Mouse (Mus musculus) forebrain, embryonic 13.5 days (tissue): ENCODE measurements around the gene Pard3b. TPM values are rescaled to one million over a fixed set of nuclear protein-coding genes. Genes with fewer than 3 reads are reported as not detected.
A peak's percentile ranks its signal among the peaks of the same experiment; 100 is the strongest.

Experiments used
- ATAC-seq: fragments of 200-750 bp; cut with Nextera tagmentation; 2 replicates; pipeline ENCODE4 v1.8.0; 2017
- H3K27ac ChIP-seq: fragments of 300-500 bp; sonication (generic); 2 replicates; pipeline ENCODE4 v1.5.1; 2015; ENCODE audit warnings: inconsistent platforms, mild to moderate bottlenecking, moderate library complexity
- H3K27me3 ChIP-seq: fragments of 300-500 bp; sonication (generic); 2 replicates; pipeline ENCODE4 v1.6.1; 2015; ENCODE audit warnings: mild to moderate bottlenecking, inconsistent platforms
- H3K36me3 ChIP-seq: fragments of 300-500 bp; sonication (generic); 2 replicates; pipeline ENCODE4 v1.6.1; 2015; ENCODE audit warnings: mild to moderate bottlenecking, inconsistent platforms; ENCODE audit not compliant: poor library complexity, severe bottlenecking
- H3K4me1 ChIP-seq: fragments of 300-500 bp; sonication (generic); 2 replicates; pipeline ENCODE4 v1.6.1; 2015; ENCODE audit warnings: inconsistent platforms
- H3K4me2 ChIP-seq: fragments of 300-500 bp; sonication (generic); 2 replicates; pipeline ENCODE4 v1.6.1; 2015; ENCODE audit warnings: inconsistent platforms, mild to moderate bottlenecking, moderate library complexity
- H3K4me3 ChIP-seq: fragments of 300-500 bp; sonication (generic); 2 replicates; pipeline ENCODE4 v1.5.1; 2015; ENCODE audit warnings: mild to moderate bottlenecking, inconsistent platforms
- H3K9ac ChIP-seq: fragments of 300-500 bp; sonication (generic); 2 replicates; pipeline ENCODE4 v1.6.1; 2015; ENCODE audit warnings: mild to moderate bottlenecking, inconsistent platforms
- H3K9me3 ChIP-seq: fragments of 300-500 bp; sonication (generic); replicated peaks from 2 replicates; pipeline ENCODE4 v1.6.1; 2016; ENCODE audit warnings: inconsistent platforms
- WGBS: fragments of 180-500 bp; shearing (Covaris S2); methylation state at CpG from one replicate; pipeline ENCODE4 v1.1.7; 2015; 5-methylcytosine and 5-hydroxymethylcytosine counted together
- polyA plus RNA-seq: library from polyadenylated mRNA; unstranded; fragments of >200 nt; fragmentation: Nextera tagmentation; extraction: Ambion mirVana; gene quantifications from 2 replicates; pipeline ENCODE4 v1.2.1, GENCODE M21; 2015

Gene Pard3b
- polyA plus RNA-seq, 1 experiment from 2014 or later = 10.5 TPM

DNA sequence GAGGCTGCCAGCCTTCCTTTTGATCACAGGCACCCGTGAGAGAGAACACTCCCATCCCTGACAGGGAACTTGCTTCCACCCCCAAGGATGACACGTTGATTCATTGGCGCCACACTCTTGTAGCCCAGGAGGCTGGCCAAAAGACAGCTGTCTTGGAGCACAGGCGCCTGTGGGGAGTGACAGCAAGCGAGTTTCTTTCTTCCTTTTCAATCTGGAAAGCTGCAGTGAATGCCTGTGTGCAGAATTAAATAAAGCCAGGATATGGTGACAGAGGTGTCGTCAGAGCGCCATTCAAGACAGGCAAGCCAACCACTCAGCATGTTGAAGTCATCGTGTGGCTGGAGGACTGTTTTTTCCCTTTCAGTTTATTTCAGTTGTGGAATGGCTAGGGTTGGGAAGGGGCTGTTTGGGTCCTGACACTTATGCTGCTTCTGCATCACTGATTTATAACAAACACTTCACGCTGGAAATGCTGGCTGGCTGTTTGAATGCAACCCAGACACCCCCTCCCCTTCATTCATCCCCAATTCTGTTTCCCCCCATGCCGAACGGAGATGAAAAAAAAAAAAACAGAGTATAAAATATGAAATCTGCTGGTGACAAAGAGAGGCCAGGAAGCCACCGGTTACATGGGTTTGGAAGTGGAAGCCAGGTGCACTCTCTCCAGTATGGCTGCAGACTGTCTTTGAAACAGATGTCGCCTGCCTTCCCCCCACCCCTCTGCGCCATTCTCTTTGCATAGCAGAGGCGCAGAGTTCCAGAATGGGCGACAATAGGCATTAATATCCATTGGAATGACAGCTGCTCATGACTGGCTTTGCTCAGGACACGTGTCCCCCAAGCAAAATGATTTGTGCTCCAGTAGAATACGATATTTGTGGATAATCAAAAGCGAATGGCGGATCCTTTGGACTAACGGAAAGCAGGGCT is 1044.1 kb downstream of the Pard3b start:
- H3K9ac ChIP-seq = no peak overlapping the region; the same call in 1 of the 2 replicates
- ATAC-seq = peak; percentile 77
- H3K9me3 ChIP-seq = no peaks in the 10 kb centered on the region
- H3K36me3 ChIP-seq = no peaks in the 10 kb centered on the region
- peak overlapping the region; percentile 48 for H3K4me2 ChIP-seq
- no peak overlapping the region for H3K4me3 ChIP-seq
- no peaks in the 10 kb centered on the region for H3K27me3 ChIP-seq
- WGBS = 27% methylated on average over 21 of the region's 21 CpGs
- peak overlapping the region; percentile 76 for H3K27ac ChIP-seq
- H3K4me1 ChIP-seq = peaks cover 20% of the 10 kb centered on the region

DNA sequence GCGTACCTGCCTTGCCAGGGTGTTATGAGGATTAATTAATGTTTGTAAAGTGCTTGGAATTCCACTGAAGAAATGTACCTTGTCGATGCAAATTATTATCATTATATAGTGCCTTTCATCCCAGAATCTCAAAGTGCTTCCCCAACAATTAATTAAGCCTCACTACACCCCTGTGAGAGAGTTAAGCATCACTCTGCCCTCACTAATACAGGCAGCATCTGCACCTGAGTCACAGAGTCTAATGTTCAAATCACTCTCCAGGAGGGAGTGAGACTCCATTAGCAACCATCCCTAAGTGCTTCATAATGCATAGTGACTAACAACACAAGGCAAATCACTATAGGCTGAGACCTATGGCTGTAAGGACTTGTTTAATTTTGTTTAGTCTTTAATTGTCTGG is 1044.9 kb downstream of the Pard3b start:
- no peak; the same call in 1 of the 2 replicates for ATAC-seq
- H3K4me2 ChIP-seq = no peak overlapping the region
- no peak overlapping the region for H3K27ac ChIP-seq
- no peaks in the 10 kb centered on the region for H3K27me3 ChIP-seq
- H3K4me1 ChIP-seq = peaks cover 20% of the 10 kb centered on the region
- no peak overlapping the region for H3K9ac ChIP-seq
- no peaks in the 10 kb centered on the region for H3K36me3 ChIP-seq
- no peaks in the 10 kb centered on the region for H3K9me3 ChIP-seq
- H3K4me3 ChIP-seq = no peak overlapping the region
- WGBS = 58% methylated on average over 2 of the region's 2 CpGs

DNA sequence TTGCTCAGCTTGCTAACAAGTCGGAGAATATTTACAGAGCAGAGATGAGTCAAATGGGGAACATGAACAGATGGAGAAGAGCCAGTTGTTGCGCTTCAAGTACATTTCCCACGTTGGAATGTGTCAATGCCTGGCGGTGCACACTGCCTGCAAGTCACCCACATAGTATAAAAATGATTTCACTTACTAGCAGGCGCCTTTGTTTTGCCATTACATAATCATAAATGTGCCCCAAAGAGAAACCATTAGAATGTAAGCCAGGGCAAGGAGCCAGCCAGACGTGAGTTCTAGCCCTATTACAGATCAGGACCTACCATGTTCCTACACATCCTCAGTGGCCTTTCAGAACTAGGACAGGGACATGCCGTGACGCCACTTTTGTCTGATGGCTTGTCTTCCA is 1048.9 kb downstream of the Pard3b start:
- Histone ChIP-seq H3K9ac (no peak overlapping the region), H3K4me3 (no peak overlapping the region), H3K4me1 (peaks cover 12% of the 10 kb centered on the region), H3K27ac (no peak overlapping the region), H3K27me3 (no peaks in the 10 kb centered on the region), H3K9me3 (no peaks in the 10 kb centered on the region), H3K4me2 (no peak overlapping the region), H3K36me3 (no peaks in the 10 kb centered on the region)
- 87% methylated on average over 8 of the region's 8 CpGs for WGBS
- no peak for ATAC-seq

DNA sequence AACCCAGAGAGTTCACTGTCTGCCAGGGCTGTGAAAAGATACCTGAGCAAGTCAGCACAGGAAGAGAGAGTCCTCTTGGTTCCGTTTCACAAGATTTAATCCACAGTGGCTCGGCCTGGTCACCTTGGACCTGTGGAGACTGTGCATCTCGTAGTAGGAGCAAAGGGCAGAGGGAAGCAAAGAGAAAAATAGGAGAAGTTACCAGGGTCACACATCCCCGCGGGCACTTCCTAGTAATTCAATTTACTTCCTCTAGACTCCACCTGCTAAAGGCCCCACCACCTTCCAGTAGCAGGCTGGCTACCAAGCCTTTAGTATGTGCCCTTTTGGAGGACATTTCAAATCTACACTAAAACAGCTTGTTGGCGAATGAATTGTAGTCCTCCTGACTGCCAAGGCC is 1052.6 kb downstream of the Pard3b start:
- H3K36me3 ChIP-seq = no peaks in the 10 kb centered on the region
- H3K27me3 ChIP-seq = peaks cover 4% of the 10 kb centered on the region; the same call in 1 of the 2 replicates
- no peak overlapping the region for H3K4me3 ChIP-seq
- no peaks in the 10 kb centered on the region for H3K9me3 ChIP-seq
- H3K9ac ChIP-seq = no peak overlapping the region
- no peak overlapping the region for H3K27ac ChIP-seq
- no peak overlapping the region for H3K4me2 ChIP-seq
- H3K4me1 ChIP-seq = no peaks in the 10 kb centered on the region
- no peak for ATAC-seq
- WGBS = 95% methylated on average over 6 of the region's 6 CpGs
